Mouse (Mus musculus): ENCODE results near the gene Sar1a. TPM values are rescaled to one million over a fixed set of nuclear protein-coding genes. Genes with fewer than 3 reads are reported as not detected.

Sar1a gene
- total RNA-seq, 2 experiments from 2014 or later = 142 to 152 TPM

- DNase-seq (ENCODE audit: low spot score) = no peak
- intact Hi-C loops (cut with DNase I) = no loop called here
These were observed 42.1 kb downstream of the Sar1a start for GRCm38 (mm10) chr10:61722215-61722614.

GRCm38 (mm10) chr10:61723271-61723670 lies 43.2 kb downstream of the Sar1a start:
- DNase-seq (ENCODE audit: low spot score) = no peak
- intact Hi-C loops (cut with DNase I) = no loop called here

- intact Hi-C loops (cut with DNase I) = no loop called here
- no peak for DNase-seq (ENCODE audit: low spot score)
These were observed 49.1 kb downstream of the Sar1a start for GRCm38 (mm10) chr10:61729181-61729580.

DNA sequence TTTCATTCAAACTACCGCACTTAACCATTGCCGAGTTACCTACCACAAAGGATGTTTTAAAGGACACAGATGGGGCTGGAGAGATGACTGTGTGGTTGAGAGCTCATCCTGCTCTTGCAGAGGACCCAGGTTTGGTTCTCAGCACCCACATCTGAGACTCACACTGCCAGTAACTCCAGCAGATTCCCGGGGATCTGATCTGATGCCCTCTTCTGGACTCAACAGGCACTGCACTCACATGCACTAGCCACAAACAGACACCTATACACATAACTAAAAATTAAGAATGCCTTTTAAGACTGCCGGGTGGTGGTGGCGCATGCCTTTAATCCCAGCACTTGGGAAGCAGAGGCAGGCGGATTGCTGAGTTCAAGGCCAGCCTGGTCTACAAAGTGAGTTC lies 50.1 kb downstream of the Sar1a start:
- intact Hi-C loops (cut with DNase I) = no loop called here

DNA sequence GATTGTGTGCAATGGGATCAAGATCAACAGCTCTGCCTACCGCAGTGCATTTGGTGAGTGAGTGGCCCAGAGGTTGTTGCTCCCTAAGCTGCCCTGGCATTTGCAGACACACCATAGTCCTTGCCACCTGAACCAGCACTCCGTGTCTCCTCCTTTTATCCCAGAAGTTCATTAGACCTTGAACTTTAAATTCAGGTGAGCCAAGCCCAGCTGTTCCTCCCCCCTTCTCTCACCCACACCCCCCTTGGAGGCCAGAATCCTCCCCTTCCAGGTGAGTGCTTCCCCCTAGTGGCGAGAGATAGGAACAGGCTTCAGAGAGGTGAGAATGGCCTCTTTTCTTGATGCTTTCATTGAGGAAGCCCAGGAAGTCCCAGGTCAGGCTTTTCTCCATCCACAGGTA lies 54.3 kb downstream of the Sar1a start:
- DNase-seq (ENCODE audit: low spot score) = no peak
- intact Hi-C loops (cut with DNase I) = no loop called here

More for the DNA sequence above, 50.1 kb downstream of the Sar1a start:
- DNase-seq (ENCODE audit: low spot score) = no peak

DNA sequence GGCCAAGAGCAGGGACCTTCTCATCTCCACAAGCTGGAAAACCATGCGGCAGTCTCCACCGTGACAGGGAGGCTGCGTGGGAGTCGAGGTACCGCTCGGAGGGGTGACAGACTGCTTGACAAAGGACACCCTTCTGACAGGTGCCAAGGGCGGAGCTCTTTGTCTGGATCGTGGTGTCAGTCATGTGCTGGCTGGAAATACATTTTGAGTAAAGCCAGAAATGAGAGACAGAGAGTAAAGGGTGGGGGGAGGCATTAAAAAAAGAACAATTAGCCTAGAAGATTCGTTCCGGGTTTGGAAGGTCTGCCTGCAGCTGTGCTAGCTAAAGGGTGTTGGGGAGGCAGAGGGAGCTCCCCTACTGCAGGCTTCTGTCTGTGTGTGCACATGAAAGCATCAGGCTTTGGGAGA lies 56.6 kb downstream of the Sar1a start:
- DNase-seq (ENCODE audit: low spot score) = no peak
- intact Hi-C loops (cut with DNase I) = no loop called here

DNA sequence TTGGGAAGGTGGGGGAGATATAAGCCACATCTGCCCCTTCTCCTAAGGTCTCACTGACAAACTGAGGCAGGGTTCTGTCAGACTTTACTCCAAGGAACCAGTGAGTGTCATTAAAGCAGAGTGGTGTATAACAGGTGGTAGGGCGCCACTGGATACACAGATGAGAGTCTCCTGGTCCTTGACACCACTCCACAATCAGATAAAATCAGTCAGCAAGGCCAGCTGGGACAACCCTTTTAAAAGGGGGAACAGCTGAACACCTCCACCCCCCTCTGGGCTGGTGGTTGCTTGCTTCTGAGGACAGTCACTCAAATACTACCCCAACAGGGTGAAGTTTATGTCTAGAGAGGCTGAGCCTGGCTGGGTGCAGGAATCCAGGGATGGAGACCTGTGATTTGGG lies 57.4 kb downstream of the Sar1a start:
- intact Hi-C loops (cut with DNase I) = no loop called here
- no peak for DNase-seq (ENCODE audit: low spot score)

DNA sequence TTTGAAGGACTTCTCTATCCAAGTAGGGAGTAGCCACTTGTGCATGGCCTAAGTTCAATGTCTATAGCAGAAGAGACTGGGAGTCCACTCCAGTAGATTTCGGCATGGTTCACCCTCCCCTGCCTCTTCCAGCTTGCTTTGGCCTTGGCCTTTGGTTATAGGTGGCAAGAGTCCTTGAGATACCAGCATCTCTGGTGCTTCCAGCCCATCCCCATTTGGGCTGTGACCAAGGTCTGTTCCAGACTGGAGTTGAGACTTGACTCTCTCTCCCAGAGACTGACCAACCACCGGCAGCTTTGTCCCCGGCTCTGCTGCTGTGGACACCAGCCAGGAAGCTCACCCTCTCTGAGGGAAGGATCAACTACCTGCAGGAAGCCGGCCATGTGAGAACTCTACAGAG lies 58.0 kb downstream of the Sar1a start:
- intact Hi-C loops (cut with DNase I) = no loop called here

GRCm38 (mm10) chr10:61741306-61741705 lies 61.2 kb downstream of the Sar1a start:
- intact Hi-C loops (cut with DNase I) = no loop called here
- DNase-seq (ENCODE audit: low spot score) = no peak

More for the DNA sequence above, 58.0 kb downstream of the Sar1a start:
- no peak for DNase-seq (ENCODE audit: low spot score)

DNA sequence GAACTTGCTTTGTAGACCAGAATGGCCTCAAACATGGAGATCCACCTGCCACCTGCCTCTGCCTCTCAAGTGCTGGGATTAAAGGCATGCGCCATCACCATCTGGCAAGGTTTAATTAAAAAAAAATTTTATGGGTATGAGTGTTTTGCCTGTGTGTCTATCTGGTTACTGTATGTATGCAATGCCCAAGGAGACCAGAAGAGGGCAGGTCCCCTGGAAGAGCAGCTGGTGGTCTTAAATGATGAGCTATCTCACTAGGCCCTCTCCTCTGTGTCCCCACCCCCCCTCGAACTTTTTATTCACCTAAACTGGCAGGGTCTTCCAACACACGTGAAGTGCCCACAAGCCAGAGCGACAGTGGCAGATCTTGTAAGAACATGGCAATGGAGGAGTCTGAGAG lies 61.8 kb downstream of the Sar1a start:
- DNase-seq (ENCODE audit: low spot score) = no peak
- intact Hi-C loops (cut with DNase I) = no loop called here

GRCm38 (mm10) chr10:61742336-61742735 lies 62.2 kb downstream of the Sar1a start:
- intact Hi-C loops (cut with DNase I) = no loop called here
- DNase-seq (ENCODE audit: low spot score) = no peak

Other genes with a start within 250 kb of the Sar1a start
- 10 to 100 TPM; 71.4 to 75.2 TPM for gene Eif4ebp2, start 227.6 kb upstream of the Sar1a start, total RNA-seq (2021)
- gene Lrrc20, start 204.5 kb upstream of the Sar1a start, total RNA-seq (2021) = 10 to 100 TPM; 30.1 to 31.3 TPM
- not detected for gene Npffr1, start 84.8 kb upstream of the Sar1a start, total RNA-seq (2021)
- 10 to 100 TPM; 63.9 to 70.1 TPM for gene Ppa1, start 31.7 kb upstream of the Sar1a start, total RNA-seq (2021)
- 10 to 100 TPM; 22.5 to 22.9 TPM for gene Tysnd1, start 15.2 kb downstream of the Sar1a start, total RNA-seq (2021)
- 10 to 100 TPM; 31.3 to 31.6 TPM for gene Aifm2, start 35.0 kb downstream of the Sar1a start, total RNA-seq (2021)
- gene H2afy2, start 103.8 kb downstream of the Sar1a start, total RNA-seq (2021) = 1 to 10 TPM; 4.6 to 5.5 TPM